23 mouse cellular contexts compared by ENCODE assay signal in the genomic region with DNA sequence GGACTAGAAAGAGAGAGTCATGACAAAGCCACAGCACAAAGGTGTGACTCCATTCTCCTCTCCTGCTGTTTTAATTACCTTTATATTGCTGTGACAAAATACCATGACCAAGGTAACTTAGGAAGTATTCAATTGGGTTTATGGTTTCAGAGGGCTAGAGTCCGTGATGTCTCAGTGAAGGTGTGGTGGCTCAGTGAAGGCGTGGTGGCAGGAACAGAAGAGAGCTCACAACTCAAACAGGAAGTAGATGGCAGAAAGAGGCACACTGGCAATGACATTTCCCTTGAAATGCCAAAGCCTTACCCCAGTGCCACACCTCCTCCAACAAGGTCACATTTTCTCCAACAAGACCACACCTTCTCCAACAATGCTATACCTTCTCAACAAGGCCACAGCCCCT.
"Had no signal": no experiment of that assay in that cellular context is flagged by ENCODE, and none has a peak within 500 bp of the region (broad histone marks: within the 10 kb centered on the region; RNA-seq: fewer than 3 reads in every experiment).

No protein-coding gene starts in this region.

- H3K9me3 ChIP-seq: heart, embryonic 13.5 days; heart, embryonic 15.5 days; hindbrain, embryonic 13.5 days; hindbrain, embryonic 15.5 days; kidney, embryonic 15.5 days; limb, embryonic 13.5 days; limb, embryonic 15.5 days; liver, embryonic 12.5 days had no signal

- DNase-seq: gastrocnemius, postnatal 25 days; heart, adult 18-20 months; heart, postnatal 14 days; heart, postnatal 36 days; kidney, adult 11 months; kidney, adult 2 months; kidney, adult 9 months; kidney, postnatal 14 days; kidney, postnatal 36 days had no signal

- H3K9ac ChIP-seq: heart, embryonic 13.5 days; heart, embryonic 15.5 days; hindbrain, embryonic 13.5 days; hindbrain, embryonic 15.5 days; kidney, embryonic 15.5 days; limb, embryonic 13.5 days; limb, embryonic 15.5 days; liver, embryonic 12.5 days; liver, embryonic 14.5 days had no signal

- H3K4me3 ChIP-seq: heart, embryonic 13.5 days; heart, embryonic 15.5 days; hindbrain, embryonic 13.5 days; hindbrain, embryonic 15.5 days; kidney, embryonic 15.5 days; layer of hippocampus, adult 2 months; left cerebral cortex, adult 2 months; limb, embryonic 13.5 days; limb, embryonic 15.5 days; liver, embryonic 12.5 days had no signal

- H3K4me2 ChIP-seq: heart, embryonic 11.5 days; heart, embryonic 13.5 days; heart, embryonic 15.5 days; hindbrain, embryonic 13.5 days; hindbrain, embryonic 15.5 days; kidney, embryonic 15.5 days; limb, embryonic 13.5 days; limb, embryonic 15.5 days; liver, embryonic 12.5 days had no signal

- H3K27ac ChIP-seq: heart, embryonic 13.5 days; heart, embryonic 15.5 days; hindbrain, embryonic 13.5 days; hindbrain, embryonic 15.5 days; kidney, embryonic 15.5 days; kidney, postnatal 0 days; layer of hippocampus, adult 2 months; left cerebral cortex, adult 2 months; limb, embryonic 13.5 days; limb, embryonic 15.5 days; liver, embryonic 12.5 days; liver, embryonic 14.5 days had no signal

- H3K27me3 ChIP-seq: heart, embryonic 13.5 days; heart, embryonic 15.5 days; hindbrain, embryonic 15.5 days; kidney, embryonic 15.5 days; limb, embryonic 13.5 days; limb, embryonic 15.5 days; liver, embryonic 12.5 days had no signal

- ATAC-seq: inflammation-experienced regulatory T-cells, adult 6 months; liver, embryonic 12.5 days had no signal

- H3K4me1 ChIP-seq: heart, embryonic 13.5 days; liver, embryonic 12.5 days had no signal

- H3K36me3 ChIP-seq: heart, embryonic 13.5 days; heart, embryonic 15.5 days; hindbrain, embryonic 13.5 days; hindbrain, embryonic 15.5 days; kidney, embryonic 15.5 days; limb, embryonic 13.5 days; limb, embryonic 15.5 days; liver, embryonic 12.5 days had no signal
